Mouse (Mus musculus): ENCODE results near the gene Tbc1d14. TPM values are rescaled to one million over a fixed set of nuclear protein-coding genes. Genes with fewer than 3 reads are reported as not detected.
A peak's percentile ranks its signal among the peaks of the same experiment; 100 is the strongest.

Tbc1d14 gene
- polyA plus RNA-seq, 1 experiment from 2014 or later = 67.0 TPM

DNA sequence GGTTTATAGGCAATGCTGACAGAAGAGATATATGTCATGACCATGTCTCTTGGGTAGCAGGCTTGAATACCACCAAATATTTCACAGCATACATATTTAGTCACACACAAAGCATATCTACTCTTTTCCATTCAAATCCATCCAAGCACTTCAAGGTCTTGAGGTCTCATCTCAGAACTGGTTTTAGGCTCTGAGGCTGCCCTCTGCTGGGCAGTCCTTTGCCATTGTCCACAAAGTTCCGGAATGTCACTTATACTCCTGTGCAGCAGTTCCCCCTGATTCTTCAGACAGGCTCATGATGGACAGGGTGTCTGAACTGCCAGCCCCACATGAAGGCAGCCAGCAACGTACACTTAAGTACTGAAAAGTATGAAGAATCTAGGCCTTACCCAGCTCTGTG, 103.9 kb downstream of the Tbc1d14 start:
- Histone ChIP-seq H3K9me3 (replicated peaks) (no peaks in the 10 kb centered on the region), H3K4me1 (peaks cover 11% of the 10 kb centered on the region), H3K9ac (no peak overlapping the region), H3K4me3 (no peak overlapping the region), H3K36me3 (ENCODE audit: poor library complexity, severe bottlenecking) (peaks cover 36% of the 10 kb centered on the region), H3K4me2 (no peak overlapping the region), H3K27ac (no peak overlapping the region), H3K27me3 (peaks cover 6% of the 10 kb centered on the region; the same call in 1 of the 2 replicates)
- no peak for ATAC-seq
- 41% methylated on average over 2 of the region's 2 CpGs for WGBS

GRCm38 (mm10) chr5:36485306-36485705, 107.8 kb downstream of the Tbc1d14 start:
- Histone ChIP-seq H3K4me2 (peak overlapping the region; percentile 93), H3K27me3 (peaks cover 6% of the 10 kb centered on the region; the same call in 1 of the 2 replicates), H3K4me3 (peak overlapping the region; percentile 90), H3K36me3 (ENCODE audit: poor library complexity, severe bottlenecking) (no peaks in the 10 kb centered on the region; the same call in 1 of the 2 replicates), H3K27ac (no peak overlapping the region), H3K4me1 (peaks cover 38% of the 10 kb centered on the region), H3K9me3 (replicated peaks) (no peaks in the 10 kb centered on the region), H3K9ac (peak overlapping the region; percentile 74)
- no peak for ATAC-seq
- WGBS = 48% methylated on average over 19 of the region's 19 CpGs

DNA sequence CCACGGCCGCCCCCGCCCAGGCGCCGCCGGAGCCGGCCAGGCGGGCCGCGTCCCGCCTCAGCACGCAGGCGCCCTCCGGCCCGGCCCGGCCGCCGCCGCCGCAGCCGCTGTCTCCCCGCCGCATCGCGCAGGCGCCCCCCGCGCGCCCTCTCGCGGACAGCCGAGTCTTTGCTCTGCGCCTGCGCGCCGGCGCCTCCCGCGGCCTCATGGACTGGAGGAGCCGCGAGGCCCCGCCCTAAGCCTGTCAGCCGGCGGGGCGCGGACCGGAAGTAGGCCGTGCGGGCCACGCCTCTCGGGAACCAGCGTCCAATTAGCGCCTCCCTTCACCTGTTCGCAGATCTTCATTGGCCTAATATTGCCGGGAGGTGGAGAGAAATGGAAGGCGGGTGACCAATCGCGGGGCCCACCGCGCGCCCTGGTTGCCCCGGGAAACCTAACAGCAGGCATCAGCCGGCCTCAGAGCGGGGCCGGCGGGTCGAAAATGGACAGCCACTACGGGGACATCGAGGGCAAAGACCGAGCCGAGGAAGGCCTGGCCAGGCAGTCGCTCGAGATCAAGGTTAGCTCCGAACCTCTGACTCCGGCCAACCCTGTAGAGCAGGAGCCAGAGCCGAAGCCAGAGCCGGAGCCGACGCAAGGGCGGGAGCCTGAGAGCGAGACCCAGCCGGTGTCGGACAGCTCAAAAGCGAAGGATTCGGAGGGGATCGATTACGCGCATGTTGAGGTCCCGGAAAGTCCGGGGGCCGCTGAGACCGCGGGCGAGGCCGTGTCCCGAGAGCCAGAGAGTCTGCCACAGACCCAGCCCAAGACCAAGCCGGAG, 108.7 kb downstream of the Tbc1d14 start, which contains the start of the genes Tada2b and Ccdc96:
Tada2b (minus strand) TSS at position 115 of the 820 bp plus-strand sequence.
Ccdc96 (plus strand) TSS at position 418 of the 820 bp plus-strand sequence.
- Histone ChIP-seq H3K36me3 (ENCODE audit: poor library complexity, severe bottlenecking) (no peaks in the 10 kb centered on the region; the same call in 1 of the 2 replicates), H3K27me3 (peaks cover 6% of the 10 kb centered on the region; the same call in 1 of the 2 replicates), H3K4me1 (peaks cover 41% of the 10 kb centered on the region), H3K9me3 (replicated peaks) (no peaks in the 10 kb centered on the region), H3K4me3 (peak within 1 kb of the TSS; percentile 90), H3K9ac (peak within 1 kb of the TSS; percentile 86), H3K27ac (peak within 1 kb of the TSS; percentile 81), H3K4me2 (peak within 1 kb of the TSS; percentile 93)
- peak; percentile 99 for ATAC-seq
- under 1% methylated on average over 78 of the region's 97 CpGs for whole genome bisulfite sequencing

GRCm38 (mm10) chr5:36483203-36484101, 109.6 kb downstream of the Tbc1d14 start:
- under 1% methylated on average over 52 of the region's 58 CpGs for WGBS
- peak; percentile 1; the same call in 1 of the 2 replicates for ATAC-seq
- Histone ChIP-seq H3K27ac (peak overlapping the region; percentile 81), H3K4me1 (peaks cover 43% of the 10 kb centered on the region), H3K9ac (peak overlapping the region; percentile 86), H3K9me3 (replicated peaks) (no peaks in the 10 kb centered on the region), H3K4me2 (peak overlapping the region; percentile 92), H3K4me3 (peak overlapping the region; percentile 90), H3K36me3 (ENCODE audit: poor library complexity, severe bottlenecking) (no peaks in the 10 kb centered on the region; the same call in 1 of the 2 replicates), H3K27me3 (peaks cover 6% of the 10 kb centered on the region; the same call in 1 of the 2 replicates)

DNA sequence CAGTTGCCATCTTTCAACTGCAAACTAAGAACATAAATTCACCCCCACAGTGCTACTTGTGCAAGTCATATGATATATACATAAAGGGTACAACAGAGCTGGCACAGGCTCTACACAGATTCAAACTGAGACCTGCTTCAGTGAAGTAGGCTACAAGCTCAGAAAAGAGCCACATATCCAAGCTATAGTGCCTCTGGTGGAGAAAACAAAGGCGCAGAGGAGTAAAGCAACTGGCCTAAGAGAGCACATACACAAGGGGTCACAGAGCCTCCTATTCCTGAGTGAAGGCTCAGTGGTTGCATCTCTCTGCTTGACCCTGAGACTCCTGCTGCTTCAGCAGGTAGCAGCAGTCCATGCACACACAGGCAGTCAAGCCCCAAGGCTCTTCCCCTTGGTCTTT, 112.0 kb downstream of the Tbc1d14 start:
- 64% methylated on average over 1 of the region's 1 CpGs for WGBS
- Histone ChIP-seq H3K4me3 (no peak overlapping the region), H3K4me1 (peaks cover 43% of the 10 kb centered on the region), H3K27me3 (peaks cover 6% of the 10 kb centered on the region; the same call in 1 of the 2 replicates), H3K27ac (no peak overlapping the region), H3K9ac (no peak overlapping the region), H3K36me3 (ENCODE audit: poor library complexity, severe bottlenecking) (peaks cover 7% of the 10 kb centered on the region), H3K9me3 (replicated peaks) (no peaks in the 10 kb centered on the region), H3K4me2 (no peak overlapping the region)
- ATAC-seq = no peak

GRCm38 (mm10) chr5:36480398-36480797, 112.7 kb downstream of the Tbc1d14 start:
- ATAC-seq = no peak
- H3K27ac ChIP-seq = no peak overlapping the region
- no peak overlapping the region for H3K4me2 ChIP-seq
- peaks cover 40% of the 10 kb centered on the region for H3K4me1 ChIP-seq
- H3K9me3 ChIP-seq (replicated peaks) = no peaks in the 10 kb centered on the region
- WGBS = 91% methylated on average over 4 of the region's 4 CpGs
- H3K27me3 ChIP-seq = peaks cover 4% of the 10 kb centered on the region; the same call in 1 of the 2 replicates
- H3K4me3 ChIP-seq = no peak overlapping the region
- H3K9ac ChIP-seq = no peak overlapping the region
- H3K36me3 ChIP-seq (ENCODE audit: poor library complexity, severe bottlenecking) = peaks cover 13% of the 10 kb centered on the region

DNA sequence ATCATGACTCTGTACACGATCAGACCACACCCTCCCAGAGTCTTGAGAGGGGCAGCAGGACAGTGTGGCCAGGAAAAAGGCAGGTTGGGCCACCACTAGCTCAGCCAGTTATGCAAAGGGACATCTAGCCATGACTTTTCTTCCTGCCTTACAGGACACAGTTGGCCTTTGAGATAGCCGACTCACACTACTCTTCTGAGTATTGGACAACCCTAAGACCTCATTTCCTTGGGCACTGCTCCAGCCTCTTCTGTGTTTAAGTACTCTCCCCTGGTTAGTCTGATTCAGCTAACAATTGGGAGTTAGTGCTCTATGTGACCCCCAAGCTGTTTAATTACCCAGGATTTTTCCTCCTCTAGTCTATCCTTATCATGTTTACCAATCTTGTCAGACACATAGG, 113.3 kb downstream of the Tbc1d14 start:
- no peak overlapping the region for H3K4me2 ChIP-seq
- H3K4me1 ChIP-seq = peaks cover 34% of the 10 kb centered on the region
- H3K9ac ChIP-seq = no peak overlapping the region
- WGBS = 89% methylated on average over 2 of the region's 2 CpGs
- no peaks in the 10 kb centered on the region for H3K9me3 ChIP-seq (replicated peaks)
- H3K27me3 ChIP-seq = no peaks in the 10 kb centered on the region
- no peak overlapping the region for H3K4me3 ChIP-seq
- H3K27ac ChIP-seq = no peak overlapping the region
- ATAC-seq = no peak
- H3K36me3 ChIP-seq (ENCODE audit: poor library complexity, severe bottlenecking) = peaks cover 17% of the 10 kb centered on the region

DNA sequence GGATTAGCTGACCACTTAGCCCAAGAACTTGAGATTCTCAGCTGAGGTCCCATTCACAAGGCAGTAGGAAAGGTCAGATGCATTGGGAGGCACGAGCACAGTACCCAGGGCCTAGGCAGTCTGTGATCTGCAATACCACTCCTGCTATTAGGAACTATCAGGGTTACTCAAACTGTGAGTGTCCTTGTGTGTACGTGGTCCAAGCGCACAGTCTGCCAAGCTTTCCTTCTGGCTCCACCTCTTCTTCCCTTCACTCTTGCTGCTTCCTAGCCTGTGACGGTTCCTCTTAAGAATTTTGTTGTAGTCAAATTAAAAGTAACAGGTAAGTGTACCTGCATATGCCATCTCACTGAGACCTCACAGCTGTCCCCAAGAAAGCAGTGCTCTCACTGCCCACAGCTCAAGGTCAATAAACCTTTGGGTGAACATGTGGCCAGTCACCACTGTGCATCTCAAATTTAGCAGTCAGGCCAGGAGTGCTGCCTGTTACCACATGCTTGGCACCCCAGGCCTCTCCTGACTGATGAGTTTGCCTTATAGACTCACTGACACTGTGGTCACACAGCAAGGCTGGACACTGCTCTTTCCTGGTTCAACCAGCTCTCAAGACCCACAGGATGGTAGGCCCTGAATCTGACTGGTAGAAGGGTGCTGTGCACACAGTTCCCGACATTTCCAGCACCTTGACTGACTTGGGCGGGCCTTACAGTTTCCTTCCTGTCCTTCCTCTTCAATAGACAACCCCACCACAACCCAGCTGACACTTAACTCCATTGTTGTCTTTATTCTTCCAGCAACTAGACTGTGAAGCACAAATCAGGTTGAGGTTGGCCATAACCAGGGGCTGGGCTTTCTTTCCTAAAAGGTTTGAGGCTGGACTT, 114.3 kb downstream of the Tbc1d14 start:
- no peaks in the 10 kb centered on the region for H3K9me3 ChIP-seq (replicated peaks)
- ATAC-seq = no peak
- no peak overlapping the region for H3K4me3 ChIP-seq
- H3K27me3 ChIP-seq = no peaks in the 10 kb centered on the region
- H3K36me3 ChIP-seq (ENCODE audit: poor library complexity, severe bottlenecking) = peaks cover 23% of the 10 kb centered on the region
- 90% methylated on average over 6 of the region's 6 CpGs for WGBS
- no peak overlapping the region for H3K9ac ChIP-seq
- no peak overlapping the region for H3K27ac ChIP-seq
- H3K4me1 ChIP-seq = peaks cover 32% of the 10 kb centered on the region
- H3K4me2 ChIP-seq = no peak overlapping the region

GRCm38 (mm10) chr5:36477486-36477885, 115.6 kb downstream of the Tbc1d14 start:
- WGBS = 90% methylated on average over 3 of the region's 3 CpGs

GRCm38 (mm10) chr5:36474283-36474682, 118.8 kb downstream of the Tbc1d14 start:
- Histone ChIP-seq H3K36me3 (ENCODE audit: poor library complexity, severe bottlenecking) (peaks cover 68% of the 10 kb centered on the region), H3K4me3 (no peak overlapping the region), H3K4me1 (0 out of 2 replicates have a peak, but pooled peaks cover under 1% of the 10 kb centered on the region), H3K9ac (no peak overlapping the region), H3K4me2 (no peak overlapping the region), H3K27ac (no peak overlapping the region), H3K27me3 (no peaks in the 10 kb centered on the region), H3K9me3 (replicated peaks) (no peaks in the 10 kb centered on the region)
- WGBS = 86% methylated on average over 5 of the region's 5 CpGs
- peak; percentile 19; the same call in 1 of the 2 replicates for ATAC-seq

More at GRCm38 (mm10) chr5:36477486-36477885, 115.6 kb downstream of the Tbc1d14 start:
- Histone ChIP-seq H3K4me1 (peaks cover 22% of the 10 kb centered on the region), H3K4me2 (no peak overlapping the region), H3K27ac (no peak overlapping the region), H3K9ac (no peak overlapping the region), H3K4me3 (no peak overlapping the region), H3K27me3 (no peaks in the 10 kb centered on the region), H3K36me3 (ENCODE audit: poor library complexity, severe bottlenecking) (peaks cover 36% of the 10 kb centered on the region), H3K9me3 (replicated peaks) (no peaks in the 10 kb centered on the region)
- no peak for ATAC-seq
